Mouse (Mus musculus) cerebellum, postnatal 14 days (tissue): ENCODE data around the gene Ino80b.

Source experiments
- DNase-seq, 2 experiments: peaks; one replicate each; pipeline ENCODE4 v3.0.0; 2021; ENCODE audit warnings: mixed read lengths in 2 of 2

The Ino80b gene

DNA sequence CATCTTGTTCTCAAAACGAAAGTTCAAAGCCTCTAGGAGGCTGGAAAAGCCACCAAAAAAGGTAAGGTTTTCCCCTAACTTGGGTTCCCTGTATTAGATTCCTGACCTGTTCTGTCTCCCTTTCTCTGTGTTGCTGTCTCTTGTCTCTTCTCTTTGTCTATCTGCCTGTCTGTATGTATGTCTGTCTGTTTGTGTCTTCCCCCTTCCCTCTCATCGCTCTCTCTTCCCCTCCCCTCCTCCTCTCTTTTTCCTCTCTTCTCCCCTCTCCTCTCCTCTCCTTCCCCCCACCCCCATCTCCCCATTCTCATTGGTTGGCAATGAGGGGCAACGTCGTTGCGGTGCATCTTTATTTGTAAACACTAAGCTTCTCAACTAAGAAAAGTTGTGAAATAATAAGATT is at the start of gene Ino80b:
TSS of gene Ino80b (minus strand) at position 101 of the 400 bp plus-strand sequence.
- DNase-seq, result no peak

DNA sequence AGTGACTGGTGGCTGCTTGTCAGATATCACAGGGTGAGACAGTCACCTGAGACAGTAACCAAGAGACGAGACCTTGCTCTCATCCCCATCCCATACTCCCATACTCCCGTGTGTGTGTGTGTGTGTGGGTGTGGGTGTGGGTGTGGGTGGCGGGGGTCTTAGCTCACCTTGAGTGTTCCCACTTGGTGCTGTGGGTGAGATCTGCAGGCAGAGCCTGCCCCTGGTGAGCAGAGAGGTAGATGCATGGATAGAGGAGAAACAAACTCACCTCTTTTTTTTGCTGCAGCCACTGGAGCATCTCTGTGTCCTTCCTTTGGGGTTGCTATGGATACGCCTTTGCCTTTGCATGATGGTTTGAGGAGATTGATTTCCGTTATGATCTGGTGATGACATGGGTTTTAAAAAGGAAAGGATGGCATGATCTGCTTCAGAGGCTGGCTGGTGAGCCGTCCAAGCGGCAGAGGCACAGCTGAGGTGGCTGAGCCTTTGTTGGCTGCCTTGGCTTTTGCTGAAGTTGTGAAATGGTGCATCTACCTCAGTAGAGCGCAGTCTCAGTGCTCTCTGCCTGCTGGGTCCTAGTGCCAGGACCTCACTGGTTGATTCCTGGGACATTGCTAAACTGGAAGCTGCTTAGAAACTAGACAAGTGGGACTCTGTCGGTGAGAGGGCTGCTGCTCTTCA is 47.1 kb upstream of the Ino80b start:
- peak in 1 of 2 experiments; percentile 48 for DNase-seq

DNA sequence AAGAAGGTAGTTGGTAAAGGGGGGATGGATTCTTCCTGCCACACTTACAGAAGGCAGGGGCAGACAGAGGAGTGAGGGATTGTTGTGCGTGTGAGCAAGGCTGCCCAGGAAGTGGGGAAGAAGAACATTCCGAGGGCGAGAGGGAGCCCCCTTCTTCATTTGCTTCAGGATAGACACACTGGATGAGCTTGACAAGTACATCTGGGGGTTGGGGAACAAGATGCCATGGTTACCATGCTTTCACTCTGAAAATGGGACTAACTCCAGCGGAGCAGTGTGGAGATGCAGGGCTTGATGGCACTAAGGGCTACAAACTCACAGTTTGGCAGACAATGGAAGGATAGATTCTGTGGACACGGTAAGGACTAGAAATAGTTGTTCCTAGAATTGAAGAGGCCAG is 45.8 kb upstream of the Ino80b start:
- no peak for DNase-seq

DNA sequence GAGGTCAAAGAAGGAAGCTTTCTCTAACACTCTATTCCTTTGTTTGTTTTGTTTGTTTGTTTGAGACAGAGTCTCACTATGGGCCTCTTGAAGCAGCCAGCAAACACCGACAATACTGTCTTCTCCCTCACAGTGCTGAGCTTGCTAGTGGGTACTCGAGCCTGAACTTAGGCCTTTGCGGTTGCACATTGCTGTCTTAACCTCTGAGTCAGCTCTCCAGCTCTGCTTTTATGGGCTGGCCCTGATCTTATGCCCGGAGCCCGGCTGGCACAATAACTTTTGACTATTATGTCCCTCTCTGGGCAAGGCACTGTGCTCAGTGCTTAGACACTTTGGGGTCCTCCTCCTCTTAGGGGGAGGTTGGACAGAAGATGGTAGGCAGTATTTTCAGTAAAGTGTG is 44.6 kb upstream of the Ino80b start:
- DNase-seq, result no peak

DNA sequence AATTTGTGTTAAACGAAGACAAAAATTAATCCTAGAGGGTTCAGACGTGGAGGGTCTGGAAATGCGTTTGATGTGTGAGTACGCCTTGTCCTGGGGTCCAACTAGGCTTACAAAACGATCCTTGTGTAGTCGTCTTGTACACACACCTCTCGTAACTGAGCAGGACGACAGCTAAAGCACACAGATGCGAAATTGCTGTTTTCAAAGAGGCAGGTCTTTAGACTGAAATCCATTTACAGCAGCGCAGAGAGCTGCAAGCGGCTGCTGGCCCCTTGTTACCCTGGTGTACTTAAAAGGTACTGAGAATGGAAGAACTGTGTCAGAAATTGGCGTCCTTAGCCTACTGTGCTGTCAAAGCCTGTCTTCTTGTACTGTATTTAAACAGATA is 41.0 kb upstream of the Ino80b start:
- no peak for DNase-seq

DNA sequence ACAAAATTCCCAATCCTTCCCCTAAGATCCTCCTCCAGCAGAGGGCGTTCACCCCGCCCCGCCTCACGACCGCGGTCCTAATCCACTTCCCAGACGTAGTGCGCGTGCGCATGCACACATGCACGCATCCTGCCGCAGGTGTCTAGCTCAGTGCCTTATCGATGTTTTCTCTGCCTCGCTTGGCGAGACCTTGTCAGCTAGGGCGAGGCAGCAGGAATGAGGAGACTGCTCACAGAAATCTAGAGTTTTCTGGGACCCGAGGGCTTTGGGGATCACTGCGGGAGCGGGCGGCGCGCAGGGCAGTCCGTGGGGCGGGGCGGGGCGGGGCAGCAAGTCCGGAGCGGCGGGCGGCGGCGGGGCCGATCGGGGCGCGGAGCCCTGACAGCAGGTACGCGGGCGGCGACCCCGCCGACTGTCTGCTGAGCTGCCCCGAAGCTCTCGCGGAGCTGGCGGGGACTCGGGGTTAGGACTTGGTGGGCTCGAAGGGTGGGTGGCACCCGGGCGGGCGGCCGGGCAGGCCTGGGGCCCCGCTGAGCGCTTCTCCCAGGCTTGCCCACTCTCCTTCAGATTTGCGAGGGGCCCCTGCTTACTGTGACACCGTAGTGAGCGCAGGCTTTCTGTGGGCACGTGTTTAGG is 40.5 kb upstream of the Ino80b start, which contains the start of gene Dctn1:
TSS of gene Dctn1 (plus strand) at position 314 of the 636 bp plus-strand sequence.
- peak; percentile 97 to 98 for DNase-seq

DNA sequence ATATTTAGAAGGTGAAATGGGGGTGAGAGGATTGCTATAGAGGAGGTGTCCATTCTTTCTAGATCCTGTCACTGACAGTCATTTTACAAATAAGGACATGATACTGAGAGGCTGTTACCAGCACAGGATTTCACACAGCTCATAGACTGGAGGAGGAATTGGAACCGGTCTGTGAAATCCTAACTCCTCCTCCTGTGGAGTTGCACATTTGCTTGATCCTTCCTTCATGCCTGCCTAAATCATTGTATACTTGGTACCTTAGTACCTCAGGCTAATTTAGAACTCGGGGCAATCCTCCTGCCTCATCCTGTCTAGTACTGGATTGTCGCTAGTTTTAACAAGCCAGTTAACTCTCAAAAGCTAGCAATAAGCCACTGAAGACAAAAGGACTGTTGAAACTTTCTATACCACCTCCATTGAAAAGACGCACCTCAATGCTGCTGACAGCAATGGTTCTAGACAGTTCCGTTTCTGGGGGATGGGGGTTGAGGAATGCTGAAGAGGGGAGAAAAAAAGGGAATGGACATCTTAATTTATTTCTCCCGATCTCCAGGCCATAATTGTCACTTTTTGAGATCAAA is 39.9 kb upstream of the Ino80b start:
- DNase-seq, result no peak

DNA sequence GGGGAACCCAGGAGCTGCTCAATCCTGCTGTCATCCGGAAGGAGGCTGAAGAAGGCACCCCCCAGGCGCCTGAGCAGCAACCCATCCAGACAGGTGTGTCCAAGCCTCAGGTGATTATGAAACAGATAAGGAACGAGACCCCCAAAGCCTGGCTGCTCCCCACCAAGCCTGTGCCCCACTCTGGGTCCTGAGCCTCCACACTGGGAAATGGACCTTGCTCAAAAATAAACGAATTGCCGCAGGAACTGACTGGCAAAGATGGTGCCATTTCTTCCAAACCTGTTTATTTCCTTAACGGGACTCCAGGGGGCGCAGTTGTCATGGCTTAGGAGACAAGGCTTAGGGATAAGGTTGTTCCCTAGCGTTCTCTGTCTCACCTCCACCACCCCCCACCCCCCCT is 37.5 kb upstream of the Ino80b start:
- DNase-seq, result peak; percentile 87 to 88

DNA sequence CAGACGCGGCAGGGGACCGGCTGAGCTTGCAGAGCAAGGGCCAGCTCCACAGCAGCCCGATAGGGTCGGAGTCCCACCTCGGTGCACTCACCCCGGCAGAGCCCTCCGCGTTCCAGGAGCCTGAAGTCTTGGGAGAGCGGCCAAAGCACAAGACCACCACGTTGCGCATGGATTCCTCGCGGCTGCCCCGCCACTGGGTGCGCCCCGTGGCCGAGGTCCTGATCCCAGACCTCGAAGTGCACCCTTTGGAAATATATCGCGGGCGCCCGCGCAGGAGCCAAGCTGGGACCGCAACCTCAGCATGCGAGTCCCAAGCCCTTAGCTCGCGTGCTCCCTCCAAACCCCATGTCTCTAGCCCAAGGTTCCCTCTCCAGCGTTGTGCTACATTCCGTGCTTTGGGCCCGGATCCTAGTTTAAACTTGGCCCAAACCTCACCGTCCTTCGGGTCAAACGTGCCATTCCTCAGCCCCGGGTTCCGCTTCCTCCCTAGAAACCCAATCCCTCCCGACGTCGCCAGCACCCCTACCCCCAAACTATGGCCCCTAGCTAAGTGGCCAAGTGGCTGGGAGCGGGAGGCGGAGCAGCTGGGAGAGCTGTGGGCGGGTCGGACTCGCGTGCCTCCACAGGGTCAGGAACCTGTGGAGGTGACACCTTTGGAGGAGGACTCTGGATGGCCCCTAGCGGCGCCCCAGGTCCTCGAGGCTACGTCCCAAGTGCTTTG is 36.9 kb upstream of the Ino80b start:
- DNase-seq, result peak; percentile 38 to 41

DNA sequence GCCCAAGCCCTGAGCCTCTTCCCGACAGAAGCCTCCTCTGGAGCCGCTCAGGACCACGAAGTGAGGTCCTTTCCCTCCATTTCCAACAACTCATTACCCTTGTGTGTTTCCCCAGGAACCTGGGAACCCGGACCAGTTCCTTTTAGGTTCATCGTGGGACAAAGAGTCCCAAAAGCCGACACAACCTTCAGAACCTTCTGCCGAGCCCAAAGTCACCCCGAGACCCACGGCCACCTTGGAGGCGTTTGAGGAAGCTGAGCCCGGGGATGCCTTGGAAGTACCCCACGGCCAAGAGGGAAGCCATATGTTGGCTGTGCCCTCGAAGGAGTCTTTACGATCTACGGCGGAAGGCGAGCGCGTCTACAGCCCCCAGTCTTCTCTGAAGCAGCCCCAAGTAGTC is 36.2 kb upstream of the Ino80b start:
- DNase-seq, result no peak

DNA sequence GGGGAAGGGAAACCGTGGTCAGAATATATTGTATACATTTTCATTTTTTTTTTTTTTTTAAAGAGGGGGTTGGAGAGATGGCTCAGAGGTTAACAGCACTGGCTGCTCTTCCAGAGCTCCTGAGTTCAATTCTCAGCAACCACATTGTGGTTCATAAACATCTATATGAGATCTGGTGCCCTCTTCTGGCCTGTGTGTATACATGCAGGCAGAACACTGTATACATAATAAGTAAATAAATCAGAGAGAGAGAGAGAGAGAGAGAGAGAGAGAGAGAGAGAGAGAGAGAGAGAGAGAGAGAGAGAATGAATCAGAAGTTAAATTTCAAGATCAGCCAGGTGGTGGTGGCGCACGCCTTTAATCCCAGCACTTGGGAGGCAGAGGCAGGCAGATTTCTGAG is 34.2 kb upstream of the Ino80b start:
- peak; percentile 58 to 70 for DNase-seq

DNA sequence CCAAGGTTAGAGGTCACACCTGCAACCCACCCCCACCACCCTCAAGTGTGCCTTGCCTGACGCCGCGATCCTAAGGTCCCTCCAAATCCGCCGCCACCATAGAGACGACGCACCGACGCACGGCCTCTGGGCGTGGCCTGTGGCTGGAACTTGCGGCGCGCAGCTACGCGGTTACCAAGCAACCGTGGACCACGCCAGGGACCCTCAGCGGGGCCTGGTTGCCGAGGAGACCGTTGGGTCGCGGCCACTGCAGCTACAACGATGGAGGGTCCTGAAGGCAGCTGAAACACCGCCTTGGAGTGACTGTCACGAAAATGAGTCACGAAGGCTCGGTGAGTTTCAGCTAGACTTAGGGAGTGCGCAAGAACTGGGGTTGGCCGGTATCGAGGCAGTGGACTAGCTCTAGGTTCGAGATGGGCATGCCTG is 31.0 kb upstream of the Ino80b start, which contains the start of the genes Wdr54 and 1700003E16Rik:
TSS of gene Wdr54 (minus strand) at position 139 of the 426 bp plus-strand sequence.
TSS of gene 1700003E16Rik (plus strand) at position 146 of the 426 bp plus-strand sequence.
- DNase-seq, result peak; percentile 86

DNA sequence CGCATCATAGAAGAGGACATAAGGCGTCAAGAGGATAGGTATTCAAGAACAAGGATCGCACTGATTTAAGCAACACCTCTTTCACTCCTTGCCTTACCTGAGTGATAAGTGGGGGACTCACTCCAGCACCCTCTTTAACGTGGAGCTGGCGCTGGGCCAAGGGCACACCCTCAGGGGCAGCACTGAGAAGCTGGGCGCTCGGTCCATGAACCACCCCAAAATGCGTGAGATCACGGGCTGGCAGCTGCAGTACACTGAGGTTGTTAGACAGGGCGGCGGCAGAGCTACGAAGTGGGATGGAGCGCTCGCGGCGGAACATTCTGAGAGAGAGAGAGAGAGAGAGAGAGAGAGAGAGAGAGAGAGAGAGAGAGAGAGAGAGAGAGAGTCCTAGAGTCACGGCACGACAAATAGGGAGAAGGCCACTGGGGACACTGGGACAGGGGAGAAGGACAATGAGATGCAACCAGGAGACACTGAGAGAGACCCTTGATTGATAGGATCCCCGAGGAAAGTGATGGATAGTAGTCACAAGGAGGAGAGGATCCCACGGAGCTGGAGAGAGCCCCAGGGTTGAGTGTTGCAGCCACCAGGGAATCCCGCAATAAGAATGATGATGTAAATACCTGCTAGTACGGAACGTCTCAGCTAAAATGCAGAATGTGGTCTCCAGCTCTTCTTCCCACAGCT is 30.5 kb upstream of the Ino80b start:
- peak; percentile 33 to 68 for DNase-seq

DNA sequence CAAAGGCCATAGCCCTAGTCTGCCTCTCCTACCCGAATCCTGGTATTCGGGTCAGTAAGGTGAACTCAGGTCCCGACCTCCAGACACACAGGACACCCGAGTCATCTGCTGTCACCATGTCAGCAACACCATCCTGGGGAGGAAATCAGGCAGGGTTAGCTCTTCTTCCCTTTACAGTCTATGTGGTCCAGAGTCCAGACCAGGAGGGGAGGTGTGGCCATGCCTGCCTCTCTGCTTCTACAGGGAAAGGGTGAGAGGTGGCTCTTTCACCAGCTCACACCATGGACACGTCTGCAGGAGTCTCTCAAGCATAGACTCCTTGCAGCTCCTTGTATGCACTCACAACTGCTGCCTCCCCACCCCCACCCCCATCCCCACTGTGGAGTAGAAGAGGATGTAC is 28.3 kb upstream of the Ino80b start:
- DNase-seq, result no peak

DNA sequence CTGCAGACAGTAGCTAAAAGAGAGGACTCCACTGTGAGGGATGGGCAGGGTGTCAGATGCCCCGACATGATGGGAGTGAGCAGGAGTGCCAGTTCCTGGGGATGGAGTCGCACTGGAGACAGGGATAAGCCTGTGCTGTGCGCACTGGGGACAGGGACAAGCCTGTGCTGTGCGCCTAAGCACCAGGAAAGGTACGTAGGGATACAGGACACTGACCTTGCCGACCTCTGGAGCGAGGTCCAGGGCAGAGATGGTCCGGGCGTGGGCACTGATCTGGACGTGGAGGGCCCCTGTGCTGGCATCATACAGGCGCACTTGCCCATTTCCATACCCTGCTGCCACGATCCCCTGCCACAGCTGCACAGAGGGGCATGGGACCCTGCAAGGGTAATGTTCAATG is 27.8 kb upstream of the Ino80b start:
- no peak for DNase-seq

DNA sequence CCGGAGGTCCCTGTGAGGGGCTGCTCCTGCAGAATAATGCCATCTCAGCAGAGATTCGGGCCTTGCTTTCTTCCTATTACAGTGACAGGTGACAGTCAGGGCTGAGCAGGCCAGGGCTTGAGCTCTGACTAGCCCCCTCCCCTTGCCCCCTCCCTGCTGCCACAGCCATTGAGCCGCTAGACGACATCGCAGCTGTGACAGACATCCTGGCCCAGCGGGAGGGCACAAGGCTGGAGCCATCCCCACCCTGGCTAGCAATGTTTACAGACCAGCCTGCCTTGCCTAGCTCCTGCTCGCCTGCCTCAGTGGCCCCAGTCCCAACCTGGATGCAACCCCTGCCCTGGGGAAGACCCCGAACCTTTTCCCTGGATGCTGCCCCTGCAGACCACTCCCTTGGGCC is 26.5 kb upstream of the Ino80b start:
- peak in 1 of 2 experiments; percentile 51 for DNase-seq

DNA sequence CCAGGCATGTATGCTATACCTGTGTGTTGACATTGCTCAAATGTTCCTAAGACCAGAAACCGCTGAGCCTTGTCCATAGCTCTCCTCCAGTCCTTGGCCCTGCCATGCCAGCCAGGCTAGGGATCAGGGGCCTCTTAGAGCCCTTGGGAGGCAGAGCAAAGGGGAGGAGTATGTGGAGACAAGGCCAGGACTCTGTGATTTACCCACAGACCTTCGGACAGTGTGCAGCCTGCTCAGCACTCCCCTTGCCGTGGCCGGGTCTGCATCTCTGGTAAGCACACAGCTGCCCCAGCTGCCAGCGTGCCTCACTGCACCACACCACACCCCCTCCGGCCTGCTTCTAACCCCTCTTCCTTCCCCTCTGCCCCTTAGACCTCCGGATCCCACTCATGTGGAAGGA is 22.0 kb upstream of the Ino80b start:
- DNase-seq, result no peak

DNA sequence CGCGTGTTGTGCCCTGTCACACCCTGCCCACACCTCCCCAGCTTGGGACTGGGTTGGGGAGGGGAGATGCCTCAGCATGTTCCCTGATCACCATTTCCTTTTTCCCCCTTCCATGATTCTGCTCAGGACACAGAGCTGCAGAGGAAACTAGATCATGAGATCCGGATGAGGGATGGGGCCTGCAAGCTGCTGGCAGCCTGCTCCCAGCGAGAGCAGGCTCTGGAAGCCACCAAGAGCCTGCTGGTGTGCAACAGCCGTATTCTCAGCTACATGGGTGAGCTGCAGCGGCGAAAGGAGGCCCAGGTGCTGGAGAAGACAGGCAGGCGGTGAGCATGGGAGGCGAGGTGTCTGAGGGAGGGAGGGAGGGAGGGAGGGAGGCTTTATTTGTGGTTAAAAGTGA is 20.6 kb upstream of the Ino80b start:
- DNase-seq, result no peak

DNA sequence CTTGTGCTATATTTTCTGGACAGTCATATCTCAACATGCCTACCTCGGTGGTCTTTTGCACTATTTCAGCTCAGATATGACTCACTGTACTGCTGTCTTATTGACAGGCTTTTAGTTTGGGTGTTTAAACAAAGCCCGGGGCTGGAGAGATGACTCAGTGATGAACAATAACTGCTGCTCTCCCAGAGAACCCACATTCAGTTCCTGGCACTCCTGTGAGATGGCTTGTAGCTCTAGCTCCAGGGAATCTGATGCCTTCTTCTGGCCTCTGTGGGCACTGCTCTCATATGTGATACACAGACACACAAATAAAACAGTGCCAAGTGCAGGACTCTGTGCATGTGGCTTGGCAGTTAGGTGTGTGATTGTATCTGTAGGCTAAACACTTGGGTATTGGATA is 20.0 kb upstream of the Ino80b start:
- DNase-seq, result no peak

DNA sequence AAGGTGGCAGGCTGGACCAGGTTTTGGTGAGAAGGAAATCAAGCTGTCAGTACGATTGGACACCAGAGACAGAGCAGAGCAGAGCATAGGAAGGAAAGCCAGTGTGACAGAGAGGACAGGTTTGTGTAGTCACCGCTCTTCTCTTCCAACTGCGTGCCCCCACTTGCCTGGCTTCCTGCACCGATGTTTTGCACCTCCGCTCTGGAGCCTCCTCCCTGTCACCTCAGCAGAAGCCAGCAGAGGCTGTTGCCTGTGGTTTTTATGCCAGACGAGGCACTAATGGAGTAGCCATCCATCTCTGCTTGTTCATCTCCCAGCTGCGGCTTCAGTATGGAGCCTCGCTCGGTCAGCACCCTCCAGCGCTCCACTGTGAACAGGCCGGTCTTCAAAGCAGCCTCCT is 17.7 kb upstream of the Ino80b start:
- DNase-seq, result no peak

DNA sequence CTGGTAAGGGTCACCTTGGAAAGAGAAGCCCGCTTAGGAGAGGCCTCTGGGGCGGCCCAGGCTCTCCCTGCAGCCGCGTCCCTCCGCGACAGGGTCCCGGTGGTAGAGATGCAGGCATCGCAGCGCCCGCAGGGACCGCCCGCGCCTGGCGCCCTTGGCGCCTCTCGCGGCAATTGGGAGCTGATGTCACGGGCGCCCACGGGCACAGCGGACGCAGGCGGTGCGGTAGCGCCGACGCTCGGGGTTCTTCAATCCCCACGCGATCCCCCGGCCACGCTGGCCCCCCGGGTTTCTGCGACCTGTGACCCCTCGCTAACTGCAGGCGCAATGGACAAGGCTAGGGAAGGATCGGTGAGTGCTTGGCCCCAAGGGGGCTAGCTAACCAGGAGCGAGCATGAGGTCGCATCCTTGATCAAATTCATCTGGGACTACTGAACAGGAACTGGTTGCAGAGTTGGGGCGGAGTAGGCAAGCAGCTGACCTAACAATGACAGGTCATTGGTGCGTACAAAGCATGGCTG is 17.0 kb upstream of the Ino80b start:
- DNase-seq, result no peak

DNA sequence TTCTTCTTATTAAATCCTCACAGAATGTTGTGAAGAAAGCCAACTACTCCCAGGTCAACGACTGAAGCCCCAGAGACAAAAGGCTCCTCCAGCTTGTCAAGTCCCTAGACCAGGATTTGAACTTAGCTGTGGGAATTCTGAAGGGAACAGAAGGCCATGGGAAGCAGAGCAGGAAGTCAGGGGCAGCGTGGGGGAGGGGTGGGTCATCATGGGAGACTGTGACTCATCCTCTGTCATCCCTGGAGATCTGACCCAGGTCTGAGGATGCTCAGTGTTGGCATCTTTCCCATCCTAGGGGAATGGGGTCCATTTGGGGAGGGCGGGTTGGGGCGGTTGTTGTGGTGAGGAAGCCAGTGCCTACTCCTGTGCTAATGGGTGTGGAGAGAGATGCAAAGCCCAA is 16.4 kb upstream of the Ino80b start:
- peak in 1 of 2 experiments; percentile 47 for DNase-seq

DNA sequence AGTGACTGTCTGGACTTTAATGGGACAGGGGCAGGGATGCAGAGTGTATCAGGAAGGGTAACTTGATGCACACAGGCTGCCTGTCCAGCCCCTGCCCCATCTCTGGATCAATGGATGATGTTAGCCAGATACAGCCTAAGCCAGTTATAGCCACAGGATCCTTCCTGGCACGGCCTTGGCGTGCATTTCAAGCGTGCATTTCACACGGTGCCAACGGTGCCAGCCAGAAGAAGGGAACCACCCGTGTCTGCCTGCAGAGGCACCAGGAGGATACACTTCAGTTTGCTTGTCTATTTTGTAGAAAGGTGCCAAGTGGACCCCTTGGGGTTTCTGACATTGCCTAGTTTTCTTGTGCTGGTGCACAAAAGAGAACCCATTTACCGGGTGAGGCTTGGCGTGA is 14.8 kb upstream of the Ino80b start:
- DNase-seq, result no peak
